Comparison of ENCODE assay signal across 9 mouse cellular contexts in the genomic region with DNA sequence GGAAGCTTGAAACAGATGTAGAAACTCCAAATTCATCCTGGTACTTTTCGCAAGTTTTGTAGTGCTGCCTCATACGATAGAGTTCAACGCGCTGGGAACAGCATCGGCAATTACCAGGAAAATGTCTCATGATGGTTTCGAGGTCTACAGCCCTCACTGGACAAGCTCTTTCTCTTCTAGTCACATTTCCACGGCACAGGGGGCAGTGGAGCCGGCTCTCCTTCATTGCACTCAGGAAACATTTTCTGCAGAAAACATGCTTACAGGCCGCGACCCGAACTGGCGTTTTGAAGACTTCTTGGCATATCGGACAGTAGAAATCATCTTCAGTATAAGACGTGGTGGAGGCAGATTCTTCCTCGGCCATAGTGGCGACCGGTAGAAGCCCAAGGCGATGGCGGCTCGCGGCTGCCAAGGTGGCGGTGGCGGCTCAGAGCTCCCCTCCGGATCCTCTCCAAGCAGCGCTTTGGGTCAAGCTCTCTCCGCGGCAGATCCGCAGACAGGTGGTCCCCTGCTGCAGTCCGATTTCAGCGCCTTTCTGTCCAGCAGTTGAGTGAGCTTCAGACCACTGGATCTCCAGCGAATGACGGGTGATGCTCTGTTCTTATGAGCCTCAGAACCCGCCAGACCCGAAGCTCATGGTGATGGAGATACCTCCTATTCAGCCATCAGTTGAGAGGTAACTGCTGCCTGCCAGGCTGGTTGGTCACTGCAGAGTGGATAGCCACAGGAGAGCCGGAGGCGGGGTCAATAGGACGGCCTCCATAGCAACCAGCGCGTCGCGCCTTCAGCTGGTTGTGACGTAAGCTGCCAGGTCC. TPM values are rescaled to one million over a fixed set of nuclear protein-coding genes. Genes with fewer than 3 reads are reported as not detected.
DNase-seq lines count a peak whose midpoint lies in the region; ATAC-seq and TF ChIP-seq lines count a peak whose summit lies in the region.
"Had no signal": no experiment of that assay in that cellular context is flagged by ENCODE, and none has a peak within 500 bp of the region (broad histone marks: within the 10 kb centered on the region; RNA-seq: fewer than 3 reads in every experiment).

TSS of gene Rnf138rt1 (minus strand) at position 713 of the 818 bp plus-strand sequence.

- no peaks in the 10 kb centered on the region for H3K9me3 ChIP-seq in liver, embryonic 15.5 days (replicated peaks)

- peak within 1 kb of the TSS; percentile 50 for H3K4me2 ChIP-seq in liver, embryonic 15.5 days

- H3K4me1 ChIP-seq in liver, embryonic 15.5 days (replicated peaks): no peaks in the 10 kb centered on the region
- H3K4me1 ChIP-seq in olfactory bulb, adult 2 months (ENCODE audit: control insufficient read depth, insufficient read depth, low read length): peaks cover 4% of the 10 kb centered on the region; the same call in 1 of the 2 replicates

- no peak within 1 kb of the TSS for H3K9ac ChIP-seq in liver, embryonic 15.5 days

- H3K4me3 ChIP-seq in liver, embryonic 15.5 days (replicated peaks): peak within 1 kb of the TSS; percentile 17; the same call in 1 of the 2 replicates
- H3K4me3 ChIP-seq in olfactory bulb, adult 2 months (ENCODE audit: insufficient read depth, low read depth, low read length): peak within 1 kb of the TSS; percentile 51

- H3K36me3 ChIP-seq in liver, embryonic 15.5 days (replicated peaks): no peaks in the 10 kb centered on the region

- TF ChIP-seq POLR2A in olfactory bulb, adult 2 months (IDR thresholded peaks at IDR 0.05; ENCODE audit: insufficient read depth, low read depth, low read length): no peak

- peaks cover 26% of the 10 kb centered on the region for H3K27me3 ChIP-seq in liver, embryonic 15.5 days

- TF ChIP-seq CTCF in olfactory bulb, adult 2 months (IDR thresholded peaks at IDR 0.05; ENCODE audit: insufficient read depth, low read depth, low read length): no peak

- peak; percentile 8 to 9 for DNase-seq in left cerebral cortex, adult 18-20 months (ENCODE audit: low spot score in 2 of 2)
- DNase-seq in left cerebral cortex, adult 8-10 months (ENCODE audit: low spot score in 2 of 2): no peak
- peak; percentile 35 for DNase-seq in cerebellum, adult 9-11 months
- peak; percentile 7 for DNase-seq in frontal cortex, postnatal 36 days (ENCODE audit: low spot score in 2 of 2)
- DNase-seq in kidney, adult 9 months: peak; percentile 2
- DNase-seq in spleen, postnatal 36 days (ENCODE audit: low spot score in 2 of 2): no peak

- H3K27ac ChIP-seq in liver, embryonic 15.5 days (replicated peaks): no peak within 1 kb of the TSS
- H3K27ac ChIP-seq in olfactory bulb, adult 2 months (ENCODE audit: insufficient read depth, low read depth, low read length): no peak within 1 kb of the TSS

- WGBS in liver, embryonic 15.5 days (ENCODE audit: insufficient replicate concordance): 19% methylated on average over 42 of the region's 42 CpGs
- 24% methylated on average over 42 of the region's 42 CpGs for WGBS in olfactory bulb, adult 2 months

- ATAC-seq in liver, embryonic 15.5 days (ENCODE audit: insufficient read depth): no peak

RNA-seq across cellular contexts. Expression of gene Rnf138rt1, which starts in this region (rescaled TPM):
- total RNA-seq in left cerebral cortex, adult 18-20 months (2021): under 1 TPM; 0.51 to 0.56 TPM
- 1 to 10 TPM in 1 of 4 experiments, under 1 TPM in 3; 0.40 to 1.5 (median 0.64) TPM for total RNA-seq in left cerebral cortex, adult 8-10 months (2022)
- 0.09 TPM in 1 of 2 replicates, not detected in the other for polyA plus RNA-seq in liver, embryonic 15.5 days (2015; fragmentation: Nextera tagmentation; extraction: Ambion mirVana)
- not detected in 2 replicates for polyA plus RNA-seq in olfactory bulb, adult 2 months (2012; ENCODE audit: insufficient read depth, insufficient read length, low replicate concordance, missing spikeins)
- total RNA-seq: MEL had no signal

Comparison
In these comparisons a context has a peak if more than half of its experiments do, and no peak if none do; other contexts are left out.
1. Peak in DNase-seq in left cerebral cortex, adult 18-20 months; RNA of the gene not detected or under 1 TPM.
2. DNase-seq: peak in cerebellum, adult 9-11 months (single experiment), frontal cortex, postnatal 36 days (2 of 2) and kidney, adult 9 months (single experiment); none in left cerebral cortex, adult 8-10 months (0 of 2) and spleen, postnatal 36 days (0 of 2).